Comparison of ENCODE assay signal across 19 mouse cellular contexts in the genomic region with DNA sequence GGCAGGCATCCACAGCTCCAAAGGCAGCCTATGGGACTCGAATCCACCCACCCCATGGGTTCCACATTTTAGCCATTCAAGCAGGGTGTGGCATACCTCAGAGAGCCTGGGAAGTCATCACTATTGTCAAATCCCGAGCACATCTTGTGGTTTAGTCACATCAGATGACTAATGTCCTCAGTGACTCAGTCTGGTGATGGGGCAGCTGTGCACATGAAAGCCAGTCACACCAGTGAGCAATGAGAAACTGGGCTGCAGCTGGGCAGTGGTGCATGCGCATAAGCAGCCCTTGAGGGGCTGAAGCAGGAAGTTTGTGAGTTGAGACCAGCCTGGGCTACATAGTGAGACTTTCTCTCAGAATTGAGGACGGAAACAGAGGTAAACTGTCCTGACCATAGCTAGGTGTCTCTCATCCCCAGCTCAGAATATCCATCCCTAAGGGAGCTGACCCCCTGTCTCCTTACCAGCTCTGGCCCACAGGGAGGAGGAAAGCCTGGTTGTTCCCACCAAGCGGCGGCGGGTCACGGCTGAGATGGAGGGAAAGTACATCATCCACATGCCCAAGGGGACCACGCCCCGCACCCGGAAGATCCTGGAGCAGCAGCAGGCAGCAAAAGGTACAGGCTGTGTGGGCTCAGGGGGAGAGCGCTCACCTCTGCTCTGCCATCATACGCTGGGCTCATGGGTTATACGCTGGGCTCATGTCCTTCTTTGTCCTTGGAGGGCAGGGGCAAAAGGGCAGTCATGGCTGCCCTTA. TPM values are rescaled to one million over a fixed set of nuclear protein-coding genes. Genes with fewer than 3 reads are reported as not detected.
A peak's percentile ranks its signal among the peaks of the same experiment; 100 is the strongest.
DNase-seq lines count a peak whose midpoint lies in the region; ATAC-seq and TF ChIP-seq lines count a peak whose summit lies in the region.
"Had no signal": no experiment of that assay in that cellular context is flagged by ENCODE, and none has a peak within 500 bp of the region (broad histone marks: within the 10 kb centered on the region; RNA-seq: fewer than 3 reads in every experiment).

No protein-coding gene starts in this region.

- ATAC-seq in lung, postnatal 0 days, result peak; percentile 32; the same call in 1 of the 2 replicates
- peak; percentile 34; the same call in 1 of the 2 replicates for ATAC-seq in G1E (ENCODE audit: extremely low read depth, insufficient number of reproducible peaks, low FRiP score, poor library complexity, severe bottlenecking)
- ATAC-seq in stomach, embryonic 16.5 days (ENCODE audit: insufficient read depth, low FRiP score), result peak; percentile 8; the same call in 1 of the 2 replicates
- ATAC-seq: forebrain, embryonic 15.5 days; intestine, embryonic 15.5 days; midbrain, embryonic 13.5 days had no signal

- peak; percentile 35 for DNase-seq in lung, postnatal 0 days (ENCODE audit: low spot score)
- no peak for DNase-seq in lung, postnatal 25 days (ENCODE audit: low spot score)
- DNase-seq in G1E (ENCODE audit: low spot score), result no peak
- DNase-seq in cerebellum, postnatal 14 days, result no peak
- no peak for DNase-seq in left cerebral cortex, postnatal 4 days
- DNase-seq: cerebellum, postnatal 36 days; gastrocnemius, postnatal 14 days; kidney, postnatal 14 days; layer of hippocampus, postnatal 36 days; lung, embryonic 14.5 days; retina, postnatal 1 day had no signal

- H3K27me3 ChIP-seq in lung, postnatal 0 days (replicated peaks; ENCODE audit: insufficient read depth, low read length), result no peaks in the 10 kb centered on the region
- H3K27me3 ChIP-seq in G1E (ENCODE audit: insufficient read depth, low read length), result no peaks in the 10 kb centered on the region
- no peaks in the 10 kb centered on the region for H3K27me3 ChIP-seq in stomach, embryonic 16.5 days (ENCODE audit: control insufficient read depth, insufficient read depth, low read length)
- H3K27me3 ChIP-seq: forebrain, embryonic 15.5 days; intestine, embryonic 15.5 days; midbrain, embryonic 13.5 days; neural tube, embryonic 12.5 days had no signal

- intact Hi-C loops in left cerebral cortex, postnatal 4 days (cut with DNase I), result no loop called here

- H3K9me3 ChIP-seq in lung, postnatal 0 days (ENCODE audit: low read length), result no peaks in the 10 kb centered on the region
- no peaks in the 10 kb centered on the region for H3K9me3 ChIP-seq in G1E (replicated peaks)
- no peaks in the 10 kb centered on the region for H3K9me3 ChIP-seq in stomach, embryonic 16.5 days (replicated peaks; ENCODE audit: control insufficient read depth, low read length)
- H3K9me3 ChIP-seq: forebrain, embryonic 15.5 days; heart, embryonic 10.5 days; intestine, embryonic 15.5 days; midbrain, embryonic 13.5 days; neural tube, embryonic 12.5 days had no signal

- H3K27ac ChIP-seq in lung, postnatal 0 days (ENCODE audit: low read length), result no peak overlapping the region
- H3K27ac ChIP-seq in bone marrow macrophage, adult 2 months (ENCODE audit: insufficient read depth, low read depth, low read length), result peak overlapping the region; percentile 87
- H3K27ac ChIP-seq in stomach, embryonic 16.5 days (ENCODE audit: low read length), result no peak overlapping the region
- H3K27ac ChIP-seq: forebrain, embryonic 15.5 days; heart, embryonic 10.5 days; intestine, embryonic 15.5 days; midbrain, embryonic 13.5 days; neural tube, embryonic 12.5 days had no signal

- H3K4me1 ChIP-seq in lung, postnatal 0 days (ENCODE audit: insufficient read depth, low read depth, low read length), result no peaks in the 10 kb centered on the region
- peaks cover 12% of the 10 kb centered on the region for H3K4me1 ChIP-seq in G1E (ENCODE audit: insufficient read depth, low read depth, low read length)
- H3K4me1 ChIP-seq in bone marrow macrophage, adult 2 months (ENCODE audit: control insufficient read depth, insufficient read depth, low read length), result peaks cover 41% of the 10 kb centered on the region
- H3K4me1 ChIP-seq in stomach, embryonic 16.5 days (ENCODE audit: control insufficient read depth, insufficient read depth, low read length), result no peaks in the 10 kb centered on the region
- H3K4me1 ChIP-seq: forebrain, embryonic 15.5 days; heart, embryonic 10.5 days; intestine, embryonic 15.5 days; midbrain, embryonic 13.5 days; neural tube, embryonic 12.5 days had no signal

- H3K36me3 ChIP-seq in lung, postnatal 0 days (ENCODE audit: insufficient read depth, low read length), result 0 out of 2 replicates have a peak, but pooled peaks cover 4% of the 10 kb centered on the region
- peaks cover 91% of the 10 kb centered on the region for H3K36me3 ChIP-seq in G1E (replicated peaks)
- peaks cover 4% of the 10 kb centered on the region for H3K36me3 ChIP-seq in stomach, embryonic 16.5 days (ENCODE audit: control insufficient read depth, insufficient read depth, low read length)

- no peak overlapping the region for H3K4me3 ChIP-seq in lung, postnatal 0 days (ENCODE audit: low read depth, low read length)
- no peak overlapping the region for H3K4me3 ChIP-seq in G1E (ENCODE audit: low read depth, low read length)
- peak overlapping the region; percentile 25 for H3K4me3 ChIP-seq in bone marrow macrophage, adult 2 months (ENCODE audit: insufficient read depth, low read length)
- H3K4me3 ChIP-seq in stomach, embryonic 16.5 days (replicated peaks; ENCODE audit: low read length), result no peak overlapping the region
- H3K4me3 ChIP-seq: forebrain, embryonic 15.5 days; heart, embryonic 10.5 days; intestine, embryonic 15.5 days; midbrain, embryonic 13.5 days; neural tube, embryonic 12.5 days had no signal

- TF ChIP-seq POLR2A in bone marrow macrophage, adult 2 months (IDR thresholded peaks at IDR 0.05; ENCODE audit: borderline replicate concordance, low read depth, low read length), result no peak

- 90% methylated on average over 14 of the region's 14 CpGs for WGBS in lung, postnatal 0 days
- WGBS in stomach, embryonic 16.5 days, result 90% methylated on average over 14 of the region's 14 CpGs

- no peak overlapping the region for H3K9ac ChIP-seq in lung, postnatal 0 days (replicated peaks; ENCODE audit: low read depth)
- no peak overlapping the region for H3K9ac ChIP-seq in stomach, embryonic 16.5 days (ENCODE audit: low read length)
- H3K9ac ChIP-seq: forebrain, embryonic 15.5 days; intestine, embryonic 15.5 days; lung, embryonic 14.5 days; midbrain, embryonic 13.5 days; neural tube, embryonic 12.5 days had no signal

- TF ChIP-seq EP300 in lung, postnatal 0 days (IDR thresholded peaks at IDR 0.05), result no peak

- TF ChIP-seq CTCF in lung, postnatal 0 days (IDR thresholded peaks at IDR 0.05), result no peak
- TF ChIP-seq CTCF in G1E (IDR thresholded peaks at IDR 0.05; ENCODE audit: low read depth, low read length), result no peak
- TF ChIP-seq CTCF in bone marrow macrophage, adult 2 months (IDR thresholded peaks at IDR 0.05; ENCODE audit: low read depth, low read length), result no peak

- no peak overlapping the region for H3K4me2 ChIP-seq in lung, postnatal 0 days (replicated peaks; ENCODE audit: low read depth, low read length)
- no peak overlapping the region for H3K4me2 ChIP-seq in stomach, embryonic 16.5 days (ENCODE audit: low read depth, low read length)
- H3K4me2 ChIP-seq: forebrain, embryonic 15.5 days; intestine, embryonic 15.5 days; lung, embryonic 14.5 days; midbrain, embryonic 13.5 days; neural tube, embryonic 12.5 days had no signal

RNA-seq across cellular contexts. Expression of a gene that starts 17.1 kb away (rescaled TPM):
- polyA plus RNA-seq in lung, postnatal 0 days (2015; fragmentation: Nextera tagmentation; extraction: Ambion mirVana), result 64.1 and 72.9 TPM in 2 replicates
- total RNA-seq in G1E (2014; fragmentation: Nextera tagmentation) (69.0 and 84.8 TPM in 2 replicates), G1E (2017) (41.7 and 42.1 TPM in 2 replicates)
- polyA plus RNA-seq in G1E (2012), result 46.0 and 52.4 TPM in 2 replicates
- 67.1 and 83.5 TPM in 2 replicates for polyA plus RNA-seq in bone marrow macrophage, adult 2 months (2012; ENCODE audit: insufficient read depth, insufficient read length, missing spikeins)
- polyA plus RNA-seq in stomach, embryonic 16.5 days (2015; fragmentation: Nextera tagmentation; extraction: Ambion mirVana), result 79.0 and 84.6 TPM in 2 replicates
- 10 to 100 TPM; 68.1 to 72.0 TPM for total RNA-seq in left cerebral cortex, postnatal 4 days (2021)

RNA-seq across cellular contexts. Expression of a gene that starts 21.3 kb away (rescaled TPM):
- polyA plus RNA-seq in lung, postnatal 0 days (2015; fragmentation: Nextera tagmentation; extraction: Ambion mirVana), result 10.5 and 12.3 TPM in 2 replicates
- total RNA-seq in G1E (2014; fragmentation: Nextera tagmentation), result 18.8 and 26.0 TPM in 2 replicates
- total RNA-seq in G1E (2017), result 5.2 and 10.0 TPM in 2 replicates
- polyA plus RNA-seq in G1E (2012), result 61.2 and 61.5 TPM in 2 replicates
- polyA plus RNA-seq in bone marrow macrophage, adult 2 months (2012; ENCODE audit: insufficient read depth, insufficient read length, missing spikeins), result 53.6 and 59.8 TPM in 2 replicates
- 23.0 and 25.6 TPM in 2 replicates for polyA plus RNA-seq in stomach, embryonic 16.5 days (2015; fragmentation: Nextera tagmentation; extraction: Ambion mirVana)
- 10 to 100 TPM; 27.4 to 33.1 TPM for total RNA-seq in left cerebral cortex, postnatal 4 days (2021)

RNA-seq across cellular contexts. Expression of a gene that starts 21.3 kb away (rescaled TPM):
- 92.4 and 94.5 TPM in 2 replicates for polyA plus RNA-seq in lung, postnatal 0 days (2015; fragmentation: Nextera tagmentation; extraction: Ambion mirVana)
- total RNA-seq in G1E (2014; fragmentation: Nextera tagmentation) (10.5 and 16.0 TPM in 2 replicates), G1E (2017) (7.2 TPM in 2 replicates)
- polyA plus RNA-seq in G1E (2012), result 19.5 and 23.1 TPM in 2 replicates
- polyA plus RNA-seq in bone marrow macrophage, adult 2 months (2012; ENCODE audit: insufficient read depth, insufficient read length, missing spikeins), result 397 TPM in 2 replicates
- polyA plus RNA-seq in stomach, embryonic 16.5 days (2015; fragmentation: Nextera tagmentation; extraction: Ambion mirVana), result 93.5 and 107 TPM in 2 replicates
- 100 to 1,000 TPM; 175 to 222 TPM for total RNA-seq in left cerebral cortex, postnatal 4 days (2021)

RNA-seq across cellular contexts. Expression of a gene that starts 51.2 kb away (rescaled TPM):
- polyA plus RNA-seq in lung, postnatal 0 days (2015; fragmentation: Nextera tagmentation; extraction: Ambion mirVana), result 0.27 and 0.31 TPM in 2 replicates
- 0.38 TPM in 1 of 2 replicates, not detected in the other for total RNA-seq in G1E (2014; fragmentation: Nextera tagmentation)
- total RNA-seq in G1E (2017), result 0.11 and 0.12 TPM in 2 replicates
- 0.09 and 0.11 TPM in 2 replicates for polyA plus RNA-seq in G1E (2012)
- 0.43 TPM in 1 of 2 replicates, not detected in the other for polyA plus RNA-seq in bone marrow macrophage, adult 2 months (2012; ENCODE audit: insufficient read depth, insufficient read length, missing spikeins)
- 0.35 and 0.79 TPM in 2 replicates for polyA plus RNA-seq in stomach, embryonic 16.5 days (2015; fragmentation: Nextera tagmentation; extraction: Ambion mirVana)
- total RNA-seq in left cerebral cortex, postnatal 4 days (2021), result 1 to 10 TPM in 1 of 2 experiments, under 1 TPM in 1; 0.40 to 1.1 TPM
- total RNA-seq: hematopoietic stem cell, adult 5-6 weeks; layer of hippocampus, postnatal 36 days had no signal
